Mouse (Mus musculus) bone marrow, adult 2 months (tissue): Measurements from ENCODE around the gene Car4. TPM values are rescaled to one million over a fixed set of nuclear protein-coding genes. Genes with fewer than 3 reads are reported as not detected.

Source experiments
- H3K27ac ChIP-seq: fragments of 200-500 bp; 2 replicates; pipeline ENCODE4 v1.5.1; 2012; ENCODE audit warnings: low read depth, mild to moderate bottlenecking, control low read depth, inconsistent platforms, low read length; ENCODE audit not compliant: control insufficient read depth, poor library complexity, insufficient read depth
- H3K4me1 ChIP-seq: fragments of 200-500 bp; 2 replicates; pipeline ENCODE4 v1.6.1; 2011; ENCODE audit warnings: low read length; ENCODE audit not compliant: control insufficient read depth, insufficient read depth
- H3K4me3 ChIP-seq: fragments of 200-500 bp; replicated peaks from 2 replicates; pipeline ENCODE3; 2011; ENCODE audit warnings: mild to moderate bottlenecking, low read depth, low read length, control low read depth; ENCODE audit not compliant: control insufficient read depth
- CTCF ChIP-seq: fragments of 200-500 bp; IDR thresholded peaks from 2 replicates; pipeline ENCODE4 v1.5.1; 2011; ENCODE audit warnings: low read length, control low read depth; ENCODE audit not compliant: control insufficient read depth, insufficient read depth
- POLR2A ChIP-seq: fragments of 200-500 bp; IDR thresholded peaks from 2 replicates; pipeline ENCODE4 v1.6.1; 2011; ENCODE audit warnings: low read depth, mild to moderate bottlenecking, control low read depth, low read length, borderline replicate concordance; ENCODE audit not compliant: control insufficient read depth
- WGBS: fragments of 180-500 bp; shearing (Covaris S2); methylation state at CpG from one replicate; pipeline ENCODE4 v1.1.7; 2018; 5-methylcytosine and 5-hydroxymethylcytosine counted together
- polyA plus RNA-seq: library from polyadenylated mRNA; stranded (reverse); fragments of >200 nt; gene quantifications from 2 replicates; pipeline ENCODE4 v1.2.4, GENCODE M21; 2011; ENCODE audit warnings: low replicate concordance; ENCODE audit not compliant: missing spikeins, insufficient read depth, insufficient read length

Gene Car4
- polyA plus RNA-seq, 1 experiment = not detected

DNA sequence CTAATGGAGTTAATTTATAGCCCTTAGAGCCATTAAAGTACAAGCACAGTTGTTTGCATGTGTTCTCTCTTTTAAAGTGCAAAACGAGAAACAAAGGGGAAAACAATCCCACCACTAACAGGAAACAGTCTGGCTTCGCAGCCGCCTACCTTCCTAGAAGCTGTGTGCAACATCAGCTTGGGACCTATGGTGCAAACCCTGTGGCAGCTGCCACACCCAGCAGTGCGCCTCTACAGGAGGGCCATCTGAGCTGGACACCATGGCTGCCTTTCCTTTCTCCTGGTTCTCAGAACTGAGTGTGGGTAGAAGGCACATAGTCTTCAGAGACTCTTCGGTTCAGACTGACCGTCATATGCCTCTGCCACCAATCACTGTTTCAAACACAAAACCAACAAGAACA, 27.8 kb downstream of the Car4 start:
- H3K4me1 ChIP-seq = no peaks in the 10 kb centered on the region; the same call in 1 of the 2 replicates
- WGBS = 67% methylated on average over 6 of the region's 6 CpGs
- H3K4me3 ChIP-seq = no peak overlapping the region
- TF ChIP-seq CTCF = no peak
- TF ChIP-seq POLR2A = no peak
- no peak overlapping the region for H3K27ac ChIP-seq

DNA sequence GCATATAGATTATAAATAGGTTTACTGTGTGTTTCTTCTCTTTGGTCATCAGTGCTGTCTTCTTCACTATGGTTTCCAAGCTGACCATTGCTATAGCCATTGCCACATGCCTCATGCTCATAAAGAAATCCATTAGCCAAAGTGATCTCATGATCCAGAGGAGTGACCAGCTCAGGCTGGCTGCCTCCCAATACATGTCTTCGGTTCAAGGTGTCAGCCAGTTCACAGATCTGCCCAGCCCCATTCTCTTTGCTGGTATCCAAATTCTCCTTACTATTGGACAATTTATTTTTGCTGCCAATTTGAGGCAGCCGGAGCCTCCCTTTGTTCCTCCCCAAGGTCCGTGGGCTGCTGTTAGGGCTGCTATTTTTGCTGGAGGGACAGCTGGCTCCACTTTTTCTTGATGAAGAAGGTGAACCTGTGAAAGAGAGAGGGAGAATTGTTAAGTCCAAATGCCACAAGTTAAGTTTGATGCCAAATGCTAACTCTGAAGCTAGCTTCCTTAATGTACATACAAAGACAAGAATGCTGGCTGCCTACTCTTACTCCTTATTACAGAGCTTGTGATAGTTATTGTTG, 30.8 kb downstream of the Car4 start:
- no peaks in the 10 kb centered on the region; the same call in 1 of the 2 replicates for H3K4me1 ChIP-seq
- H3K27ac ChIP-seq = no peak overlapping the region
- no peak for TF ChIP-seq POLR2A
- no peak for TF ChIP-seq CTCF
- no peak overlapping the region for H3K4me3 ChIP-seq
- WGBS = 96% methylated on average over 3 of the region's 3 CpGs

DNA sequence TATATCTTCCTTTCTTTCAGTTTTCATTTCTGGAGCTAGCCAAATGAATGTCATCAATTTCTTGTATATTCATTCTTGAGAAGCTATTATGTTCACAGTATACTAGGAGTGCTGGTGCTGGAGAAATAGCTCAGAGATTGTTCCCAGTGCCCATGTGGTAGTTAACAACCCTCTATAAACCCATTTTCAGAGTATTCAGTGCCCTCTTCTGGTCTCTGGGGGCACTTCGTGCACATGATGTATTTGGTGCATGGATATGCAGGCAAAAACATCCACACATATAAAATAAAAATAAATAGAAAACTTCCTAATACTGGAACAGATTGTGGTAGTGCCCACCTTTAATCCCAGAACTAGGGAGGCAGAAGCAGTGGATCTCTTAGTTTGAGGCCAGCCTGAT, 35.4 kb downstream of the Car4 start:
- H3K4me1 ChIP-seq = no peaks in the 10 kb centered on the region
- H3K4me3 ChIP-seq = no peak overlapping the region
- TF ChIP-seq POLR2A (no peak), CTCF (no peak)
- 88% methylated on average over 1 of the region's 1 CpGs for WGBS
- no peak overlapping the region for H3K27ac ChIP-seq

DNA sequence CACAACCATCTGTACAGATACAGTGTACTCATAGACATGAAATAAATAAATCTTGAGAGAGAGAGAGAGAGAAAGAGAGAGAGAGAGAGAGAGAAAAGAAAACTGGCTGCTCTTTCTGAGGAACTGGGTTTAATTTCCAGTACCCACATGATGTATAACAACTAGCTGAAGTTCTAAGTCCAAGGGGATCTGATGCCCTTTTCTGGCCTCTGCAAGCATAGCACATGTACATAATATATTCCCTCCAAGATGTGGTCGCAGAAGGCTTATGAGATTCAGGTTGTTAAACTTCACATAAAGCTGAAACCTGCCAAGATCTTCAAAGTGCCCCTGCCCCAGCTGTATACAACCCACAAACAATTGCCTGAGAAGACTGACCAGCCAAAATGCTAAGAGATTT, 37.7 kb downstream of the Car4 start:
- no peak overlapping the region for H3K27ac ChIP-seq
- WGBS = 90% methylated on average over 1 of the region's 1 CpGs
- no peak overlapping the region for H3K4me3 ChIP-seq
- TF ChIP-seq CTCF (no peak), POLR2A (no peak)
- H3K4me1 ChIP-seq = no peaks in the 10 kb centered on the region

DNA sequence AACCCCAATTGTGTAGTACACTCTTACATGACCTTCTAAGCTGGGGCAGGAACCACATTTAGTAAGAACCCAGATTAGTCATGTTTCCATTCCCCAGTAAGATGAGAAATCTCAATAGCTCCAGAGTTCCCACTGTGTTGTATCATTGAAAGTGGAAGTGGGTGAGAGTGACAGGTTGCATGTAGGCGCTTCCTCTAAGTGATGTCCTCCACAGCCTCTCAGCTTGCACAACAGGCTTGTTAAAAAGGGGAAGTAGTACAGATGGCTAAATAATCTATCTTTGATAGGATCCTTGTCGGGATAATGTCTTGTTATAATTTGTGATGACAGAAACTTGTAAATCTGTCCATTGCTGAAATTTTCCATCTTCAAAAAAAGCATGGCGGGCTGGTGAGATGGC, 46.0 kb downstream of the Car4 start:
- H3K27ac ChIP-seq = no peak overlapping the region
- no peaks in the 10 kb centered on the region for H3K4me1 ChIP-seq
- no peak overlapping the region for H3K4me3 ChIP-seq
- TF ChIP-seq POLR2A (no peak), CTCF (no peak)
- WGBS = 40% methylated on average over 3 of the region's 3 CpGs

DNA sequence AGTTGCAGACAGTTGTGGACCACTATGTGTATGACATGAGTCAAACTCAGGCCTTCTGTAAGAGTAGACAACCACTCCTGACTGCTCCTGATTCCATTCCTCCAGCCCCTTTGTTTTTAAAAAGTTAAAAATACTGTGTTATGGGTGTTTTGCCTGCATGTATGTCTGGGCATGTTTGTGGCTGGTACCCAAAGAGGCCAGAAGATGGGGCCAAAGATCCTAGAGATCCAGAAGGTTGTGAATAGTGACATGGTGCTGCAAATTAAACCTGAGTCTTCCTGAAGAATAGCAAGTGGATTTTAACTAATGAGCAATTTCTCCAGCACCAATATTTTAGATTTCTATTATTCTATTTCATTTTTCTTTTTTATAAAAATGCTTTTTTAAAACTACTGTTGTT, 55.5 kb downstream of the Car4 start:
- TF ChIP-seq POLR2A = no peak
- no peak for TF ChIP-seq CTCF
- Histone ChIP-seq H3K4me1 (no peaks in the 10 kb centered on the region), H3K4me3 (no peak overlapping the region), H3K27ac (no peak overlapping the region)

Other genes starting within 250 kb of the Car4 start
- gene Mrm1, start 138.3 kb upstream of the Car4 start, polyA plus RNA-seq = 39.1 and 41.7 TPM in 2 replicates
- gene Dhrs11, start 128.8 kb upstream of the Car4 start, polyA plus RNA-seq = 144 and 158 TPM in 2 replicates
- 67.9 and 113 TPM in 2 replicates for gene Ggnbp2, start 87.0 kb upstream of the Car4 start, polyA plus RNA-seq
- gene Myo19, start 77.6 kb upstream of the Car4 start, polyA plus RNA-seq = 4.3 and 8.1 TPM in 2 replicates
- gene Pigw, start 77.5 kb upstream of the Car4 start, polyA plus RNA-seq = 2.7 and 2.9 TPM in 2 replicates
- gene Znhit3, start 41.4 kb upstream of the Car4 start, polyA plus RNA-seq = 11.3 and 24.5 TPM in 2 replicates
- 54.3 and 64.0 TPM in 2 replicates for gene Usp32, start 182.4 kb downstream of the Car4 start, polyA plus RNA-seq
- not detected in 2 replicates for gene 1700125H20Rik, start 212.6 kb downstream of the Car4 start, polyA plus RNA-seq